Mouse (Mus musculus): ENCODE measurements around the gene Alg6. TPM values are rescaled to one million over a fixed set of nuclear protein-coding genes. Genes with fewer than 3 reads are reported as not detected.

Alg6 gene
- total and polyA plus RNA-seq, 3 experiments = 1.8 to 7.0 (median 5.9) TPM

- no peaks in the 10 kb centered on the region for H3K79me2 ChIP-seq (replicated peaks; ENCODE audit: control insufficient read depth, insufficient read depth, low read length)
- no peak for DNase-seq
- intact Hi-C loops (cut with DNase I) = no loop called here
- 76% methylated on average over 7 of the region's 7 CpGs for WGBS
- H3K27ac ChIP-seq = no peak overlapping the region
- no peak overlapping the region for H3K9ac ChIP-seq (ENCODE audit: low read depth, low read length)
- H3K4me1 ChIP-seq (ENCODE audit: control insufficient read depth, insufficient read depth, low read length) = no peaks in the 10 kb centered on the region
- no peak for TF ChIP-seq POLR2A (IDR thresholded peaks at IDR 0.05; ENCODE audit: insufficient read depth, low read depth, low read length)
- TF ChIP-seq EP300 (IDR thresholded peaks at IDR 0.05; ENCODE audit: insufficient read depth, low read depth, low read length) = no peak
- TF ChIP-seq CTCF (IDR thresholded peaks at IDR 0.05) = no peak
- no peaks in the 10 kb centered on the region for H3K36me3 ChIP-seq (ENCODE audit: control insufficient read depth, insufficient read depth, low read length)
- H3K4me3 ChIP-seq = no peak overlapping the region
- no peaks in the 10 kb centered on the region for H3K27me3 ChIP-seq (ENCODE audit: control insufficient read depth, insufficient read depth, low read length)
These were observed 24.4 kb downstream of the Alg6 start for GRCm38 (mm10) chr4:99739836-99740235.

- DNase-seq = no peak
- Histone ChIP-seq H3K4me3 (no peak overlapping the region), H3K27ac (no peak overlapping the region), H3K79me2 (replicated peaks; ENCODE audit: control insufficient read depth, insufficient read depth, low read length) (no peaks in the 10 kb centered on the region), H3K36me3 (ENCODE audit: control insufficient read depth, insufficient read depth, low read length) (no peaks in the 10 kb centered on the region; the same call in 1 of the 2 replicates), H3K9ac (ENCODE audit: low read depth, low read length) (no peak overlapping the region), H3K27me3 (ENCODE audit: control insufficient read depth, insufficient read depth, low read length) (no peaks in the 10 kb centered on the region), H3K4me1 (ENCODE audit: control insufficient read depth, insufficient read depth, low read length) (no peaks in the 10 kb centered on the region)
- intact Hi-C loops (cut with DNase I) = no loop called here
- TF ChIP-seq EP300 (IDR thresholded peaks at IDR 0.05; ENCODE audit: insufficient read depth, low read depth, low read length) (no peak), POLR2A (IDR thresholded peaks at IDR 0.05; ENCODE audit: insufficient read depth, low read depth, low read length) (no peak), CTCF (IDR thresholded peaks at IDR 0.05) (no peak)
- WGBS = 68% methylated on average over 5 of the region's 5 CpGs
These were observed 37.0 kb downstream of the Alg6 start for GRCm38 (mm10) chr4:99752426-99752825.

DNA sequence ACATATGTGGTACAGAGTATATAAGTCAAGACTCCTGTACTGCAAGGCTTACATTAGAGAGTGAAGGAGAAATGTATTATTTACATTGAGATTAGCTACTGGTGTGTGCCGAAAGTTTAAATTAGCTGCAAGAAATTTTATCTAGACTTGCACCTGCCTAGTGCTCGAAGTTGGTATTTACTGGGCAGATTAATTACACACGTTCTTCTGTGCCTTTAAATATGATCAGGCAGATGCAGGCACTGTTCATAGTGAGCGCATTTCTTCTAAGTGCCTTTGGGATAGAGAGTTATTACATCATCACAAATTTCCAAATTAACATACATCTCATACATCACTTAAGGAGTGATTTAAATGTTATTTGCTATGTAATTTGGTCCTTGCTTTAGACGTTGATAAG lies 50.8 kb downstream of the Alg6 start:
- Histone ChIP-seq H3K9ac (ENCODE audit: low read depth, low read length) (no peak overlapping the region), H3K4me1 (ENCODE audit: control insufficient read depth, insufficient read depth, low read length) (no peaks in the 10 kb centered on the region), H3K27me3 (ENCODE audit: control insufficient read depth, insufficient read depth, low read length) (no peaks in the 10 kb centered on the region), H3K36me3 (ENCODE audit: control insufficient read depth, insufficient read depth, low read length) (no peaks in the 10 kb centered on the region), H3K79me2 (replicated peaks; ENCODE audit: control insufficient read depth, insufficient read depth, low read length) (no peaks in the 10 kb centered on the region), H3K27ac (no peak overlapping the region), H3K4me3 (no peak overlapping the region)
- intact Hi-C loops (cut with DNase I) = loop anchor here (1.0 to 5.0 kb wide), 2 partner anchors 105 to 469 kb away; partner anchors contain the start of gene Gm12689
- WGBS = 74% methylated on average over 5 of the region's 5 CpGs
- TF ChIP-seq EP300 (IDR thresholded peaks at IDR 0.05; ENCODE audit: insufficient read depth, low read depth, low read length) = no peak
- TF ChIP-seq CTCF (IDR thresholded peaks at IDR 0.05) = no peak
- TF ChIP-seq POLR2A (IDR thresholded peaks at IDR 0.05; ENCODE audit: insufficient read depth, low read depth, low read length) = no peak
- no peak for DNase-seq

DNA sequence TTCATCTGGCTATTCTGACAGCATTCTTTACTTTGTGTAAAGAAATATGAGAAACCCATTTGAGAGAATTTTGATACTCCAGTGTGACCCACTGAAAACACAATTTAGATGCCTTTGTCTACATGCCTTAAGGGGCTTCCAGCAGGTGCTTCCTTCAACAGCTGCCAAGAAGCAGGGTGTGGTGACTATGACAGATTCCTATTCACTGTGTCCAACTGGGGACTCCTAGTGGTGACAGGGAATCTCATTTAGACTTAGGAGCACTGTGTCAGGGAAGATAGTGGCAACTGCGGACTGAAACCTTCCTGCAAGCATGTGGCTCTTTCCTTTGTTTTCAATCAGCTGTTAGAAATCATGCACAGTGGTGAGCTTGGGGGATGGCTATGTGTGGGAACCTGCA lies 51.3 kb downstream of the Alg6 start:
- Histone ChIP-seq H3K9ac (ENCODE audit: low read depth, low read length) (no peak overlapping the region), H3K36me3 (ENCODE audit: control insufficient read depth, insufficient read depth, low read length) (no peaks in the 10 kb centered on the region), H3K4me3 (no peak overlapping the region), H3K27ac (no peak overlapping the region), H3K4me1 (ENCODE audit: control insufficient read depth, insufficient read depth, low read length) (no peaks in the 10 kb centered on the region), H3K27me3 (ENCODE audit: control insufficient read depth, insufficient read depth, low read length) (no peaks in the 10 kb centered on the region), H3K79me2 (replicated peaks; ENCODE audit: control insufficient read depth, insufficient read depth, low read length) (no peaks in the 10 kb centered on the region)
- whole genome bisulfite sequencing = 23% methylated on average over 1 of the region's 1 CpGs
- intact Hi-C loops (cut with DNase I) = loop anchor here (1.0 to 5.0 kb wide), 2 partner anchors 105 to 469 kb away; partner anchors contain the start of gene Gm12689
- TF ChIP-seq POLR2A (IDR thresholded peaks at IDR 0.05; ENCODE audit: insufficient read depth, low read depth, low read length) (no peak), EP300 (IDR thresholded peaks at IDR 0.05; ENCODE audit: insufficient read depth, low read depth, low read length) (no peak), CTCF (IDR thresholded peaks at IDR 0.05) (peak; percentile 82)
- peak; percentile 28 to 29 for DNase-seq

GRCm38 (mm10) chr4:99770555-99770954 lies 55.1 kb downstream of the Alg6 start:
- intact Hi-C loops (cut with DNase I) = no loop called here
- Histone ChIP-seq H3K27ac (no peak overlapping the region), H3K4me3 (no peak overlapping the region), H3K27me3 (ENCODE audit: control insufficient read depth, insufficient read depth, low read length) (no peaks in the 10 kb centered on the region), H3K79me2 (replicated peaks; ENCODE audit: control insufficient read depth, insufficient read depth, low read length) (no peaks in the 10 kb centered on the region), H3K4me1 (ENCODE audit: control insufficient read depth, insufficient read depth, low read length) (no peaks in the 10 kb centered on the region), H3K36me3 (ENCODE audit: control insufficient read depth, insufficient read depth, low read length) (no peaks in the 10 kb centered on the region), H3K9ac (ENCODE audit: low read depth, low read length) (no peak overlapping the region)
- WGBS = 73% methylated on average over 5 of the region's 5 CpGs
- TF ChIP-seq CTCF (IDR thresholded peaks at IDR 0.05) = no peak
- TF ChIP-seq EP300 (IDR thresholded peaks at IDR 0.05; ENCODE audit: insufficient read depth, low read depth, low read length) = no peak
- no peak for TF ChIP-seq POLR2A (IDR thresholded peaks at IDR 0.05; ENCODE audit: insufficient read depth, low read depth, low read length)
- DNase-seq = no peak

DNA sequence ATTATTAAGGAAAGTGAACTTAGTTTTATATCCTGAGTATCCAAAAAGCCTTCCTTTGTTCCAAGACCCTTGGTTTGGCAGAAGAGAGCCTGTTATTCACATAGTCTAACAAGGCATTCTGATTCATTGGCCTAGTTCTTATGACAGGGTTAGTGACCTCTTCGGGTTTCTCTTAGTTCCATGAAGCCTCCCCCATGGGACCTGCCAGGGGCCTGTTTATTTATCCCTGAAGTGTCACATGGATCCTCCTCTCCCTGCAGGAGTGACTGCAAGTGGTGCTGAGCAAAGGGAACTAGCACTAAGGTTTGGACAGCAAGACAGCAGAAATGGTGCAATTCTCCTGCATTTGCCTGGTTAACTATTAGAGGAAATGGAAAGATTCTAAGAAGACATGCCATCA lies 57.6 kb downstream of the Alg6 start:
- Histone ChIP-seq H3K9ac (ENCODE audit: low read depth, low read length) (no peak overlapping the region), H3K27me3 (ENCODE audit: control insufficient read depth, insufficient read depth, low read length) (no peaks in the 10 kb centered on the region), H3K27ac (no peak overlapping the region), H3K79me2 (replicated peaks; ENCODE audit: control insufficient read depth, insufficient read depth, low read length) (no peaks in the 10 kb centered on the region), H3K36me3 (ENCODE audit: control insufficient read depth, insufficient read depth, low read length) (no peaks in the 10 kb centered on the region), H3K4me3 (no peak overlapping the region), H3K4me1 (ENCODE audit: control insufficient read depth, insufficient read depth, low read length) (no peaks in the 10 kb centered on the region)
- TF ChIP-seq CTCF (IDR thresholded peaks at IDR 0.05) (no peak), POLR2A (IDR thresholded peaks at IDR 0.05; ENCODE audit: insufficient read depth, low read depth, low read length) (no peak), EP300 (IDR thresholded peaks at IDR 0.05; ENCODE audit: insufficient read depth, low read depth, low read length) (no peak)
- intact Hi-C loops (cut with DNase I) = no loop called here
- peak in 1 of 2 experiments; percentile 9 for DNase-seq
- 30% methylated on average over 1 of the region's 1 CpGs for WGBS

Data from heart, adult 2 months (tissue).